Mouse (Mus musculus) adrenal gland, postnatal 36 days (tissue): ENCODE data around the gene Clcc1. TPM values are rescaled to one million over a fixed set of nuclear protein-coding genes. Genes with fewer than 3 reads are reported as not detected.

Source experiments
- DNase-seq, 2 experiments: peaks; one replicate each; pipeline ENCODE4 v3.0.0; 2021; ENCODE audit warnings: mixed read lengths in 1 of 2
- total RNA-seq, 2 experiments: library from RNA; stranded (reverse); gene quantifications; 2 replicates each; pipeline ENCODE4 v1.2.3; 2021

The Clcc1 gene
- total RNA-seq, 2 experiments from 2014 or later: 35.9 to 41.7 TPM

- DNase-seq: no peak
Measured at GRCm38 (mm10) chr3:108701256-108701655, 47.5 kb downstream of the Clcc1 start.

- no peak for DNase-seq
Measured at GRCm38 (mm10) chr3:108702789-108703188, 49.1 kb downstream of the Clcc1 start.

GRCm38 (mm10) chr3:108711296-108711695 lies 57.6 kb downstream of the Clcc1 start:
- DNase-seq: no peak

GRCm38 (mm10) chr3:108713065-108713675 lies 59.5 kb downstream of the Clcc1 start:
- no peak for DNase-seq

GRCm38 (mm10) chr3:108714837-108715236 lies 61.1 kb downstream of the Clcc1 start:
- peak in 1 of 2 experiments; percentile 20 for DNase-seq

GRCm38 (mm10) chr3:108717896-108718502 lies 64.3 kb downstream of the Clcc1 start:
- DNase-seq: no peak

GRCm38 (mm10) chr3:108719357-108719756 lies 65.6 kb downstream of the Clcc1 start:
- no peak for DNase-seq

GRCm38 (mm10) chr3:108719761-108720160 lies 66.0 kb downstream of the Clcc1 start:
- DNase-seq: no peak

- DNase-seq: peak; percentile 37 to 56
Measured at GRCm38 (mm10) chr3:108721076-108721991, 67.6 kb downstream of the Clcc1 start.

GRCm38 (mm10) chr3:108722036-108722872 lies 68.5 kb downstream of the Clcc1 start, which contains the start of gene Gpsm2:
Gene Gpsm2 (minus strand): TSS chr3:108722309.
- peak; percentile 97 to 99 for DNase-seq

GRCm38 (mm10) chr3:108726413-108726812 lies 72.7 kb downstream of the Clcc1 start:
- no peak for DNase-seq

GRCm38 (mm10) chr3:108727344-108727743 lies 73.6 kb downstream of the Clcc1 start:
- DNase-seq: no peak

- DNase-seq: no peak
Measured at GRCm38 (mm10) chr3:108727776-108728175, 74.1 kb downstream of the Clcc1 start.

Other genes starting within 250 kb of the Clcc1 start
- 1 to 10 TPM; 5.6 to 8.1 TPM for gene Celsr2, start 238.4 kb upstream of the Clcc1 start, total RNA-seq
- 100 to 1,000 TPM; 185 to 210 TPM for gene Sars, start 208.7 kb upstream of the Clcc1 start, total RNA-seq
- gene 1700013F07Rik, start 119.8 kb upstream of the Clcc1 start, total RNA-seq: not detected
- gene 5330417C22Rik, start 117.4 kb upstream of the Clcc1 start, total RNA-seq: 1 to 10 TPM; 1.7 to 5.3 TPM
- 10 to 100 TPM; 55.1 to 65.9 TPM for gene Tmem167b, start 91.4 kb upstream of the Clcc1 start, total RNA-seq
- 10 to 100 TPM; 29.2 to 36.0 TPM for gene Taf13, start 82.2 kb upstream of the Clcc1 start, total RNA-seq
- 10 to 100 TPM in 1 of 2 experiments, 1 to 10 TPM in 1; 8.0 to 12.3 TPM for gene Wdr47, start 62.6 kb upstream of the Clcc1 start, total RNA-seq
- gene Gpsm2, start 68.4 kb downstream of the Clcc1 start, total RNA-seq: 1 to 10 TPM; 3.3 to 3.6 TPM
- not detected for gene Aknad1, start 85.7 kb downstream of the Clcc1 start, total RNA-seq
- 10 to 100 TPM; 48.9 to 61.5 TPM for gene Stxbp3, start 186.6 kb downstream of the Clcc1 start, total RNA-seq
- gene Fndc7, start 236.1 kb downstream of the Clcc1 start, total RNA-seq: under 1 TPM; 0.17 to 0.40 TPM